Mouse (Mus musculus) cerebellum, adult 8-10 months (tissue): ENCODE results near the gene Gm8374.
A peak's percentile ranks its signal among the peaks of the same experiment; 100 is the strongest.
"Not testable (repeated sequence)": the region's sequence is repeated elsewhere in the genome, so short reads cannot be mapped to it uniquely, and the experiment has no call there.

ENCODE experiments used
- DNase-seq: peaks from one replicate; pipeline ENCODE4 v3.0.0; 2022

Gm8374 gene

DNA sequence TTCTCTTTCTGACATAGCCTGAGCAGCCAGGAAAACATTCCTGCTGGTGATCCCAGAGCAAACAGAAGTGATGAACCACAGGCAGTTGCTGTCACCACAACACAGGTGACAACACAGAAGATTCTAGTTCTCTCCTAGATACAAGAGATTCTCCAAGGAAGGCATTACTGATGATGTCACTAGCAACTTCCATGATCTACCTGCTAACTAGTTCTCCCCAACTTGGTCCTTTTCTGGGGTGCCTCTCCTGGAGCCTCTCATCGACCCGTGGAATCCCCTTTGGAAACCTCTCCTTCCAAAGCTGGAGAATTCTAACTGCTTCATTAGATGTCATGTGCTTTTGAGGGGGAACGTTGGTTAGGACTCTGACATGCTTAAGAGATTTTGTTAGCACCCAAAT lies at the start of gene Gm8374:
TSS of gene Gm8374 (minus strand) at position 101 of the 400 bp plus-strand sequence.
- DNase-seq, result not testable (repeated sequence)

DNA sequence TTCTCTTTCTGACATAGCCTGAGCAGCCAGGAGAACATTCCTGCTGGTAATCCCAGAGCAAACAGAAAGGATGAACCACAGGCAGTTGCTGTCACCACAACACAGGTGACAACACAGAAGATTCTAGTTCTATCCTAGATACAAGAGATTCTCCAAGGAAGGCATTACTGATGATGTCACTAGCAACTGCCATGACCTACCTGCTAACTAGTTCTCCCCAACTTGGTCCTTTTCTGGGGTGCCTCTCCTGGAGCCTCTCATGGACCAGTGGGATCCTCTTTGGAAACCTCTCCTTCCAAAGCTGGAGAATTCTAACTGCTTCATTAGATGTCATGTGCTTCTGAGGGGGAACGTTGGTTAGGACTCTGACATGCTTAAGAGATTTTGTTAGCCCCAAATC lies 32.6 kb downstream of the Gm8374 start, which contains the start of gene Gm5797:
TSS of gene Gm5797 (minus strand) at position 101 of the 400 bp plus-strand sequence.
- not testable (repeated sequence) for DNase-seq

- peak; percentile 0 for DNase-seq
These were observed 49.8 kb downstream of the Gm8374 start for GRCm38 (mm10) chr14:7315093-7315492.

DNA sequence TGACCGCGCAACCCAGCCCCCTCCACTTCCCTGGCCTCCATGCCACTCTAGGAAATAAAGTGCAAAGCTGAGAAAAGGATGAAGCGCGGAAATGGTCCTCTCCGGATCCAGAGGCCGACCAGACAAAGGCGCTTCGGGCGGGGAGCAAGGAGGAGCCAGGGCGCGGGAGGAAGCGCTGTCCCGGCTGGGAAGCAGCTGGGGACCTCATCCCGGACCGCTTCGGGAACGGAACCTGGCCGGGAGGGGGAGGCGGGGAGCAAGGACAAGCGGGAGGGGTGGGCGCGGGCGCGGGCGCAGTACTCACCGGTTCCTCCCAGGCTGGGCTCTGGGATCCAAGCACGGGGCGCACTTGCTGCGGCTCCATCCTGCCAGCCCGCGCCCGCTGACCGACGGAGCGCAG lies 50.3 kb downstream of the Gm8374 start, which contains the start of gene Gm3739:
TSS of gene Gm3739 (minus strand) at position 389 of the 400 bp plus-strand sequence.
- DNase-seq, result peak; percentile 0
